ENCODE assay signal across 10 mouse cellular contexts in the genomic region with DNA sequence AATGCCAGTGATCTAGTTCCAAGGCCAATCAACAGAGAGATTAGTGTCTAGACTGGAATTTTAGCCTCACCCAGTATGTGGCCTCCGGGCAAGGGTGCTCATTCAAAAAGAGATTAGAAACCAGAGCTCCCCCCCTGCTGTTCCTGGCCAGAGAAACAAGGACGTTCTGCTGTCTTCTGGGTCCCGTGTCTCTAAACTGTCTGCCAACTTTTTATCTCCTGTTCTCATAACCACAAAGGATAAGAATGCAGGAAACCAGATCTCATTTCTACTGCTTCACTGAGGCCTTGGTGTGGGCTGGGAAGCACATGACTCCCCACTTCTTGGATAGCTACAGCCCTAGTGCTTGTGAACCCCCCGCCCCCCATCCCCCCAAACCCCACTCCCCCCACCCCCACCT.
DNase-seq lines count a peak whose midpoint lies in the region; ATAC-seq lines count a peak whose summit lies in the region.
"Had no signal": no experiment of that assay in that cellular context is flagged by ENCODE, and none has a peak within 500 bp of the region (broad histone marks: within the 10 kb centered on the region; RNA-seq: fewer than 3 reads in every experiment).

No protein-coding gene starts in this region.

- H3K4me2 ChIP-seq in embryonic facial prominence, embryonic 14.5 days (ENCODE audit: low read depth, low read length), result no peak overlapping the region

- no peaks in the 10 kb centered on the region for H3K36me3 ChIP-seq in embryonic facial prominence, embryonic 14.5 days (ENCODE audit: control insufficient read depth, insufficient read depth, low read length)

- no peaks in the 10 kb centered on the region for H3K9me3 ChIP-seq in embryonic facial prominence, embryonic 14.5 days (ENCODE audit: control insufficient read depth, low read length)

- WGBS in embryonic facial prominence, embryonic 14.5 days, result 21% methylated on average over 3 of the region's 4 CpGs

- peak; percentile 87 for ATAC-seq in embryonic facial prominence, embryonic 14.5 days (ENCODE audit: low read depth)
- ATAC-seq: hindbrain, postnatal 0 days had no signal

- H3K27ac ChIP-seq in embryonic facial prominence, embryonic 14.5 days (replicated peaks; ENCODE audit: low read depth, low read length), result no peak overlapping the region
- H3K27ac ChIP-seq: hindbrain, postnatal 0 days had no signal

- H3K27me3 ChIP-seq in embryonic facial prominence, embryonic 14.5 days (replicated peaks; ENCODE audit: control insufficient read depth, insufficient read depth, low read length), result no peaks in the 10 kb centered on the region

- H3K4me3 ChIP-seq in embryonic facial prominence, embryonic 14.5 days (ENCODE audit: low read depth, low read length), result no peak overlapping the region

- 0 out of 2 replicates have a peak, but pooled peaks cover 8% of the 10 kb centered on the region for H3K4me1 ChIP-seq in embryonic facial prominence, embryonic 14.5 days (ENCODE audit: control insufficient read depth, insufficient read depth, low read length)

- no peak overlapping the region for H3K9ac ChIP-seq in embryonic facial prominence, embryonic 14.5 days (ENCODE audit: low read depth, low read length)

- intact Hi-C loops in heart, postnatal 14 days (cut with DNase I), result no loop called here

- peak; percentile 9 for DNase-seq in heart, adult 8-10 months (ENCODE audit: low spot score)
- no peak for DNase-seq in heart, postnatal 14 days
- DNase-seq in testis, postnatal 14 days (ENCODE audit: low spot score), result peak; percentile 79
- DNase-seq in testis, postnatal 10 days (ENCODE audit: low spot score), result no peak
- peak; percentile 84 for DNase-seq in embryonic facial prominence, embryonic 14.5 days (ENCODE audit: low spot score)
- DNase-seq in layer of hippocampus, adult 18-20 months (ENCODE audit: low spot score in 2 of 2), result no peak
- no peak for DNase-seq in gastrocnemius, postnatal 25 days
- DNase-seq in thymus, postnatal 25 days, result no peak
- DNase-seq: cerebellum, postnatal 14 days had no signal

Comparison
In these comparisons a context has a peak if more than half of its experiments do, and no peak if none do; other contexts are left out.
1. DNase-seq: peak in heart, adult 8-10 months (single experiment), testis, postnatal 14 days (single experiment) and embryonic facial prominence, embryonic 14.5 days (single experiment); none in heart, postnatal 14 days (0 of 2), testis, postnatal 10 days (single experiment), layer of hippocampus, adult 18-20 months (0 of 2), gastrocnemius, postnatal 25 days (single experiment) and thymus, postnatal 25 days (single experiment).